Mouse (Mus musculus): ENCODE measurements around the gene 6430531B16Rik. TPM values are rescaled to one million over a fixed set of nuclear protein-coding genes. Genes with fewer than 3 reads are reported as not detected.

Gene 6430531B16Rik
- polyA plus RNA-seq (2014; fragmentation: Illumina TruSeq; extraction: RNeasy Lipid Tissue Mini Kit (QIAGEN cat#74804); ENCODE audit: low read depth, low replicate concordance) = 2.7 TPM

GRCm38 (mm10) chr7:139978278-139978892 lies at the start of gene 6430531B16Rik:
Gene 6430531B16Rik, minus strand, starts transcription at chr7:139978755.

DNA sequence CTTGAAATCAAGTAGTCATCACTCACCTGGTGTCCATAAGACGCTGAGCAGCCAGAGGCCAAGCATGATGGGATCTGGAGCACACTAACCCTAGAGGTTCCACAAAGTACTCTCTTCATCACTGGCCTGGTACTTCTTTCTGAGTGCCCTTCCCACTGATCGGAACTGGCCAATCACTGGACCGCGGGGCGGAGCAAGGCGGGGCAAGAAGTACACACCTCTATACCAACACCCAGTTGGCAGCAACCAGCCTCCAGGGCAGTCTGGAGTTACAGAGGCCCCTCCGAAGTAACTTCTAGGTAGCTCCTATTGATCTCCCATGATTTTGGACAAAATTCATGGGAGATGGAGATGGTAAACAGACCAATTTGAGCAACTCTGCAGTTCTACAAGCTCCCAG lies 13.9 kb upstream of the 6430531B16Rik start, which contains the start of gene Adam8:
TSS of gene Adam8 (minus strand) at position 157 of the 400 bp plus-strand sequence.

DNA sequence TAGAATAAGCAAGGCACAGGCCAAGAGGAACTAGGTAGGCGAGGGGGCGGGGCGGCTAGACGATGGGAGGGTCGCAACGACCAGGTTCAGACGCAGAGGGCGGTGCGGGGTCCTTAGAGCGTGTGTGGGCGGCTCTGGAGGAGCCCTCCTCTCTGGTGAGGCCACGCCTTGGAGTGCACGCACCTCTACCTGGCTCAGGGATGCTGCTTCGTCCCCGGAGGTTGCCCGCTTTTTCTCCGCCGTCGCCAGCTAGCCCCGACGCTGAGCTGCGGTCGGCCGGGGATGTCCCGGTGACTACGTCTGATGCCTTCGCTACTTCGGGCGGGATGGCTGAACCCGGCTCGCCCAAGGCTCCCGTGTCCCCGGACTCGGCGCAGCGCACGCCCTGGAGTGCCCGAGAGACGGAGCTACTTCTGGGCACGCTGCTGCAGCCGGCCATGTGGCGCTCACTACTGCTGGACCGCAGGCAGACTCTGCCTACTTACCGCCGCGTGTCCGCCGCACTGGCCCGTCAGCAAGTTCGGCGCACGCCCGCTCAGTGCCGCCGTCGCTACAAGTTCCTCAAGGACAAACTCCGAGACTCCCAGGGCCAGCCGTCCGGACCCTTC lies 34.8 kb downstream of the 6430531B16Rik start, which contains the start of gene Utf1:
TSS of gene Utf1 (plus strand) at position 116 of the 608 bp plus-strand sequence.

Other genes with a start within 250 kb of the 6430531B16Rik start
- 0.35 TPM for gene Adgra1, start 144.6 kb downstream of the 6430531B16Rik start, polyA plus RNA-seq (2014; fragmentation: Illumina TruSeq; extraction: RNeasy Lipid Tissue Mini Kit (QIAGEN cat#74804); ENCODE audit: low read depth, low replicate concordance)
- gene Kndc1, start 84.1 kb downstream of the 6430531B16Rik start, polyA plus RNA-seq (2014; fragmentation: Illumina TruSeq; extraction: RNeasy Lipid Tissue Mini Kit (QIAGEN cat#74804); ENCODE audit: low read depth, low replicate concordance) = 2.4 TPM
- not detected for gene Utf1, start 35.0 kb downstream of the 6430531B16Rik start, polyA plus RNA-seq (2014; fragmentation: Illumina TruSeq; extraction: RNeasy Lipid Tissue Mini Kit (QIAGEN cat#74804); ENCODE audit: low read depth, low replicate concordance)
- 6.7 TPM for gene Adam8, start 13.8 kb upstream of the 6430531B16Rik start, polyA plus RNA-seq (2014; fragmentation: Illumina TruSeq; extraction: RNeasy Lipid Tissue Mini Kit (QIAGEN cat#74804); ENCODE audit: low read depth, low replicate concordance)
- 16.0 TPM for gene Zfp511, start 57.6 kb upstream of the 6430531B16Rik start, polyA plus RNA-seq (2014; fragmentation: Illumina TruSeq; extraction: RNeasy Lipid Tissue Mini Kit (QIAGEN cat#74804); ENCODE audit: low read depth, low replicate concordance)
- gene Tubgcp2, start 57.9 kb upstream of the 6430531B16Rik start, polyA plus RNA-seq (2014; fragmentation: Illumina TruSeq; extraction: RNeasy Lipid Tissue Mini Kit (QIAGEN cat#74804); ENCODE audit: low read depth, low replicate concordance) = 19.4 TPM
- gene Msx3, start 70.3 kb upstream of the 6430531B16Rik start, polyA plus RNA-seq (2014; fragmentation: Illumina TruSeq; extraction: RNeasy Lipid Tissue Mini Kit (QIAGEN cat#74804); ENCODE audit: low read depth, low replicate concordance) = not detected
- gene Caly, start 103.8 kb upstream of the 6430531B16Rik start, polyA plus RNA-seq (2014; fragmentation: Illumina TruSeq; extraction: RNeasy Lipid Tissue Mini Kit (QIAGEN cat#74804); ENCODE audit: low read depth, low replicate concordance) = 0.79 TPM
- not detected for gene Prap1, start 114.6 kb upstream of the 6430531B16Rik start, polyA plus RNA-seq (2014; fragmentation: Illumina TruSeq; extraction: RNeasy Lipid Tissue Mini Kit (QIAGEN cat#74804); ENCODE audit: low read depth, low replicate concordance)
- gene Fuom, start 123.7 kb upstream of the 6430531B16Rik start, polyA plus RNA-seq (2014; fragmentation: Illumina TruSeq; extraction: RNeasy Lipid Tissue Mini Kit (QIAGEN cat#74804); ENCODE audit: low read depth, low replicate concordance) = 20.9 TPM
- 14.7 TPM for gene Paox, start 137.0 kb upstream of the 6430531B16Rik start, polyA plus RNA-seq (2014; fragmentation: Illumina TruSeq; extraction: RNeasy Lipid Tissue Mini Kit (QIAGEN cat#74804); ENCODE audit: low read depth, low replicate concordance)
- gene Echs1, start 137.7 kb upstream of the 6430531B16Rik start, polyA plus RNA-seq (2014; fragmentation: Illumina TruSeq; extraction: RNeasy Lipid Tissue Mini Kit (QIAGEN cat#74804); ENCODE audit: low read depth, low replicate concordance) = 181 TPM
- 26.6 TPM for gene Mtg1, start 158.8 kb upstream of the 6430531B16Rik start, polyA plus RNA-seq (2014; fragmentation: Illumina TruSeq; extraction: RNeasy Lipid Tissue Mini Kit (QIAGEN cat#74804); ENCODE audit: low read depth, low replicate concordance)
- gene Sprn, start 176.1 kb upstream of the 6430531B16Rik start, polyA plus RNA-seq (2014; fragmentation: Illumina TruSeq; extraction: RNeasy Lipid Tissue Mini Kit (QIAGEN cat#74804); ENCODE audit: low read depth, low replicate concordance) = 0.56 TPM
- not detected for gene Olfr522, start 186.0 kb upstream of the 6430531B16Rik start, polyA plus RNA-seq (2014; fragmentation: Illumina TruSeq; extraction: RNeasy Lipid Tissue Mini Kit (QIAGEN cat#74804); ENCODE audit: low read depth, low replicate concordance)
- gene Olfr523, start 194.5 kb upstream of the 6430531B16Rik start, polyA plus RNA-seq (2014; fragmentation: Illumina TruSeq; extraction: RNeasy Lipid Tissue Mini Kit (QIAGEN cat#74804); ENCODE audit: low read depth, low replicate concordance) = not detected
- gene Olfr524, start 227.2 kb upstream of the 6430531B16Rik start, polyA plus RNA-seq (2014; fragmentation: Illumina TruSeq; extraction: RNeasy Lipid Tissue Mini Kit (QIAGEN cat#74804); ENCODE audit: low read depth, low replicate concordance) = not detected
- gene Cd163l1, start 239.5 kb upstream of the 6430531B16Rik start, polyA plus RNA-seq (2014; fragmentation: Illumina TruSeq; extraction: RNeasy Lipid Tissue Mini Kit (QIAGEN cat#74804); ENCODE audit: low read depth, low replicate concordance) = 0.51 TPM